Mouse (Mus musculus) layer of hippocampus, postnatal 36 days (tissue): ENCODE measurements around the gene Chn1. TPM values are rescaled to one million over a fixed set of nuclear protein-coding genes. Genes with fewer than 3 reads are reported as not detected.

Source experiments
- total RNA-seq, 2 experiments: library from RNA; stranded (reverse); gene quantifications; 2 replicates each; pipeline ENCODE4 v1.2.3; 2021

Gene Chn1
- total RNA-seq, 2 experiments from 2014 or later, result 1,726 to 1,746 TPM

Other genes starting within 250 kb of the Chn1 start
- gene Wipf1, start 245.6 kb downstream of the Chn1 start, total RNA-seq, result 1 to 10 TPM; 7.9 to 9.0 TPM
- gene Chrna1, start 195.0 kb downstream of the Chn1 start, total RNA-seq, result under 1 TPM; 0.33 to 0.40 TPM
- 100 to 1,000 TPM; 144 to 146 TPM for gene Atf2, start 117.3 kb upstream of the Chn1 start, total RNA-seq
- gene Atp5g3, start 136.0 kb upstream of the Chn1 start, total RNA-seq, result 100 to 1,000 TPM; 515 to 558 TPM